Mouse (Mus musculus) heart, adult 2 months (tissue): Measurements from ENCODE around the gene Rab8b. TPM values are rescaled to one million over a fixed set of nuclear protein-coding genes. Genes with fewer than 3 reads are reported as not detected.
"Not testable (repeated sequence)": the region's sequence is repeated elsewhere in the genome, so short reads cannot be mapped to it uniquely, and the experiment has no call there.

Experiments used
- DNase-seq, 2 experiments: peaks; one replicate each; pipeline ENCODE4 v3.0.0; 2021
- H3K27ac ChIP-seq: fragments of 200-600 bp; 2 replicates; pipeline ENCODE4 v1.8.1; 2022
- H3K27me3 ChIP-seq: fragments of 200-500 bp; 2 replicates; pipeline ENCODE4 v1.6.1; 2012; ENCODE audit warnings: mild to moderate bottlenecking, low read length, inconsistent platforms, mixed read lengths; ENCODE audit not compliant: control insufficient read depth, insufficient read depth
- H3K36me3 ChIP-seq: fragments of 200-500 bp; 2 replicates; pipeline ENCODE4 v1.6.1; 2012; ENCODE audit warnings: low read length, inconsistent platforms; ENCODE audit not compliant: control insufficient read depth, insufficient read depth
- H3K4me1 ChIP-seq: fragments of 200-500 bp; 2 replicates; pipeline ENCODE4 v1.6.1; 2011; ENCODE audit warnings: low read length; ENCODE audit not compliant: control insufficient read depth, insufficient read depth
- H3K4me3 ChIP-seq: fragments of 200-600 bp; 2 replicates; pipeline ENCODE4 v1.8.1; 2022
- H3K79me2 ChIP-seq: fragments of 200-500 bp; replicated peaks from 2 replicates; pipeline ENCODE4 v1.6.1; 2012; ENCODE audit warnings: mild to moderate bottlenecking, inconsistent platforms, low read length, moderate library complexity, mixed read lengths; ENCODE audit not compliant: control insufficient read depth, insufficient read depth
- H3K9ac ChIP-seq: fragments of 200-500 bp; 2 replicates; pipeline ENCODE4 v1.6.1; 2012; ENCODE audit warnings: low read depth, mild to moderate bottlenecking, control low read depth, inconsistent platforms, low read length, mixed read lengths
- CTCF ChIP-seq: fragments of 200-600 bp; IDR thresholded peaks from 2 replicates; pipeline ENCODE4 v1.8.1; 2022; ENCODE audit warnings: antibody characterized with exemption, mild to moderate bottlenecking, moderate library complexity
- EP300 ChIP-seq: fragments of 200-500 bp; IDR thresholded peaks from 2 replicates; pipeline ENCODE4 v1.6.1; 2011; ENCODE audit warnings: low read depth, low read length, control low read depth; ENCODE audit not compliant: insufficient read depth
- POLR2A ChIP-seq: fragments of 200-500 bp; IDR thresholded peaks from 2 replicates; pipeline ENCODE4 v1.6.1; 2011; ENCODE audit warnings: mild to moderate bottlenecking, low read depth, low read length, control low read depth; ENCODE audit not compliant: insufficient read depth
- WGBS: fragments of 180-500 bp; shearing (Covaris S2); methylation state at CpG from one replicate; pipeline ENCODE4 v1.1.7; 2018; 5-methylcytosine and 5-hydroxymethylcytosine counted together
- intact Hi-C: fragments of 180-260 bp; cut with DNase I; formaldehyde crosslinking; loops from one replicate; pipeline ENCODE4 v1.15.1; 2025
- polyA plus RNA-seq: library from polyadenylated mRNA; depleted of rRNA; stranded (reverse); fragments of >200 nt; gene quantifications from 2 replicates; pipeline ENCODE4 v1.2.3, GENCODE M21; 2012
- total RNA-seq, 2 experiments: library from RNA; stranded (reverse); gene quantifications; 2 replicates each; pipeline ENCODE4 v1.2.3; 2021

The Rab8b gene
- total and polyA plus RNA-seq, 3 experiments = 5.5 to 9.8 (median 8.5) TPM

- intact Hi-C loops = loop anchor here (5.0 to 10.0 kb wide), 3 partner anchors 119 to 361 kb away; no protein-coding TSS in a partner anchor
- H3K36me3 ChIP-seq = peaks cover 3% of the 10 kb centered on the region
- H3K27ac ChIP-seq = no peak overlapping the region
- H3K79me2 ChIP-seq = no peaks in the 10 kb centered on the region
- no peak overlapping the region for H3K9ac ChIP-seq
- peak; percentile 94 for TF ChIP-seq CTCF
- no peak for TF ChIP-seq EP300
- H3K4me1 ChIP-seq = no peaks in the 10 kb centered on the region
- no peak for DNase-seq
- 30% methylated on average over 1 of the region's 1 CpGs for WGBS
- H3K27me3 ChIP-seq = no peaks in the 10 kb centered on the region
- no peak overlapping the region for H3K4me3 ChIP-seq
These were observed 93.5 kb downstream of the Rab8b start for GRCm38 (mm10) chr9:66825990-66826389.

GRCm38 (mm10) chr9:66822255-66822654, 97.2 kb downstream of the Rab8b start:
- WGBS = 73% methylated on average over 2 of the region's 5 CpGs
- not testable (repeated sequence) for H3K79me2 ChIP-seq, H3K27ac ChIP-seq, H3K4me1 ChIP-seq, H3K36me3 ChIP-seq, H3K9ac ChIP-seq, H3K27me3 ChIP-seq, H3K4me3 ChIP-seq, DNase-seq
- intact Hi-C loops = loop anchor here (10.0 kb wide), 1 partner anchor 357 kb away; no protein-coding TSS in a partner anchor

- peaks cover 3% of the 10 kb centered on the region for H3K36me3 ChIP-seq
- no peak for DNase-seq
- TF ChIP-seq POLR2A (no peak), CTCF (no peak), EP300 (no peak)
- H3K9ac ChIP-seq = no peak overlapping the region
- H3K27me3 ChIP-seq = no peaks in the 10 kb centered on the region
- intact Hi-C loops = loop anchor here (10.0 kb wide), 1 partner anchor 356 kb away; no protein-coding TSS in a partner anchor
- no peak overlapping the region for H3K4me3 ChIP-seq
- H3K79me2 ChIP-seq = no peaks in the 10 kb centered on the region
- WGBS = 71% methylated on average over 5 of the region's 5 CpGs
- no peak overlapping the region for H3K27ac ChIP-seq
- no peaks in the 10 kb centered on the region for H3K4me1 ChIP-seq
These were observed 98.5 kb downstream of the Rab8b start for GRCm38 (mm10) chr9:66820996-66821395.

- H3K27me3 ChIP-seq = no peaks in the 10 kb centered on the region
- no peaks in the 10 kb centered on the region for H3K79me2 ChIP-seq
- DNase-seq = no peak
- H3K27ac ChIP-seq = no peak overlapping the region
- no peaks in the 10 kb centered on the region for H3K36me3 ChIP-seq
- no peak overlapping the region for H3K9ac ChIP-seq
- WGBS = 41% methylated on average over 2 of the region's 2 CpGs
- H3K4me3 ChIP-seq = no peak overlapping the region
- intact Hi-C loops = no loop called here
- TF ChIP-seq POLR2A = no peak
- TF ChIP-seq CTCF = no peak
- H3K4me1 ChIP-seq = no peaks in the 10 kb centered on the region; the same call in 1 of the 2 replicates
These were observed 106.1 kb downstream of the Rab8b start for GRCm38 (mm10) chr9:66813392-66813791.

GRCm38 (mm10) chr9:66805951-66806350, 113.5 kb downstream of the Rab8b start:
- H3K27me3 ChIP-seq, H3K4me3 ChIP-seq, H3K79me2 ChIP-seq, H3K36me3 ChIP-seq, H3K27ac ChIP-seq, H3K4me1 ChIP-seq, intact Hi-C loops, H3K9ac ChIP-seq: not testable (repeated sequence)
- 18% methylated on average over 32 of the region's 37 CpGs for WGBS
- peak in 1 of 2 experiments; percentile 29 for DNase-seq

GRCm38 (mm10) chr9:66801947-66802346, 117.5 kb downstream of the Rab8b start:
- 39% methylated on average over 12 of the region's 12 CpGs for WGBS
- no peak overlapping the region for H3K27ac ChIP-seq
- no peak for DNase-seq
- TF ChIP-seq CTCF = no peak
- TF ChIP-seq POLR2A = no peak
- TF ChIP-seq EP300 = no peak
- H3K4me3 ChIP-seq = no peak overlapping the region
- no peaks in the 10 kb centered on the region for H3K79me2 ChIP-seq
- H3K36me3 ChIP-seq = no peaks in the 10 kb centered on the region
- H3K4me1 ChIP-seq = no peaks in the 10 kb centered on the region
- H3K27me3 ChIP-seq = no peaks in the 10 kb centered on the region
- no peak overlapping the region for H3K9ac ChIP-seq
- intact Hi-C loops = no loop called here
